Mouse (Mus musculus) brain, embryonic 14.5 days (tissue): ENCODE data around the gene Bco2.

Experiments used
- CTCF ChIP-seq: fragments of 200-500 bp; IDR thresholded peaks from 2 replicates; pipeline ENCODE4 v1.5.1; 2012; ENCODE audit warnings: inconsistent platforms, mild to moderate bottlenecking, moderate library complexity, borderline replicate concordance; ENCODE audit not compliant: insufficient read depth, insufficient read length; ENCODE audit errors: extremely low read depth
- POLR2A ChIP-seq: fragments of 200-500 bp; IDR thresholded peaks from 2 replicates; pipeline ENCODE4 v1.6.1; 2012; ENCODE audit warnings: mild to moderate bottlenecking, inconsistent platforms, borderline replicate concordance; ENCODE audit not compliant: poor library complexity, insufficient read depth, insufficient read length, severe bottlenecking; ENCODE audit errors: extremely low read depth

- TF ChIP-seq POLR2A (no peak), CTCF (no peak)
Measured at GRCm38 (mm10) chr9:50548936-50549335, 6.0 kb downstream of the Bco2 start.
